Comparison of ENCODE assay signal across 11 mouse cellular contexts in the genomic region with DNA sequence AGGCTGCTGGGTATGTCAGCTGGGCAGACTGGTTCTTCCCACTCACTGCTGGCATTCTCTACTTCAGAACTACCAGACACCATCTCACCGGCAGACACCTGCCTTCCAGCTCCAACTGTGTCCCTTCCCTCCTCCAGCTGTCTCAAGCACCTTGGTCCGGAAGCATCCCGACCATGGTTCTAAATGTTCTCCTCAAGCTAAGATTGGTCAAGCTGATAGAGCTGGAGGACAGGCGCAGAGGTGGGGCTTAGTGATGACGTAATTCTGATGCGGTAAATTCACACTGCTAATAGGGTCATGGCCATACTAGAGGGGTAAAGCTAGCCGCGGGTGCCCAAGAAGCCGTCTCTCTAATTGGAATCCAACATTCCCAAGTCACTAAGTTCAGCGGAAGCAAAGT.
"Had no signal": no experiment of that assay in that cellular context is flagged by ENCODE, and none has a peak within 500 bp of the region (broad histone marks: within the 10 kb centered on the region; RNA-seq: fewer than 3 reads in every experiment).

No protein-coding gene starts in this region.

- H3K36me3 ChIP-seq: limb, embryonic 15.5 days; liver, embryonic 12.5 days; neural tube, embryonic 12.5 days had no signal

- H3K4me2 ChIP-seq: limb, embryonic 15.5 days; liver, embryonic 12.5 days; neural tube, embryonic 12.5 days had no signal

- H3K9me3 ChIP-seq: limb, embryonic 15.5 days; liver, embryonic 12.5 days; neural tube, embryonic 12.5 days had no signal

- ATAC-seq: inflammation-experienced regulatory T-cells, adult 6 months; intestine, postnatal 0 days; liver, embryonic 12.5 days had no signal

- H3K4me3 ChIP-seq: limb, embryonic 15.5 days; liver, embryonic 12.5 days; neural tube, embryonic 12.5 days had no signal

- H3K27ac ChIP-seq: kidney, postnatal 0 days; liver, embryonic 12.5 days; neural tube, embryonic 12.5 days had no signal

- H3K27me3 ChIP-seq: limb, embryonic 15.5 days; liver, embryonic 12.5 days; neural tube, embryonic 12.5 days had no signal

- DNase-seq: kidney, adult 9 months; kidney, postnatal 36 days; left cerebral cortex, postnatal 4 days; midbrain, embryonic 14.5 days; thymus, postnatal 36 days had no signal

- H3K9ac ChIP-seq: limb, embryonic 15.5 days; liver, embryonic 12.5 days; neural tube, embryonic 12.5 days had no signal

- H3K4me1 ChIP-seq: neural tube, embryonic 12.5 days had no signal
